In the genomic region with DNA sequence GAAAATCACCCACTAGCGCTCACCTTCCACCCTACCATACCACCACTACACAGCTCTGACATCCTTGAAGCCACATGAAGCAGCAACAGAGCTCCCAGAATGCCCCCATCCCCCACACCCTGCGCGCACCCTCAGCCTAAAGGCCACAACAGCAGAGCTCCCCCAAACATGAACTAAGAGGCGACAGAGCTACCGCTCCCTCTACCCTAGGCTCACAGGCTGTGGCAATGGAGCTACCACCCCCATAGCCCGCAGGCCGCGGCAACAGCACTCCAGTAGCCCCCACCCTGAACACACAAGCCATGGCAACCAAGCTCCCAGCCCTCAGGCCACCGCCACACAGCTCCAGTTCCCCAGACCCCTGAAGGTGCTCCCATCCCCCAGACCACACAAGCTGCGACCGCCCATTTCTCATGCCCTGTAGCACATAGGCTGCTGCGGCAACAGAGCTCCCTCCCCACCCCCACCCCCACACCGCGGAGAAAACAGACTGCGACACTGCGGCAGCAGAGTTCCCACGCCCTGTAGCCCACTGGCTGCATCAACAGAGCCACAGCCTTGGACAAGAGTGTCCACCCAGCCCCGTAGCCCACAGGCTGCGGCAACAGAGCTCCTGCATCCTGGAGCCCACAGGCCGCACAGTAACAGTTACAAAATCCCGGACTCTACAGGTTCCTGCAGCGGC, we compare ENCODE assay signal across 9 mouse cellular contexts. TPM values are rescaled to one million over a fixed set of nuclear protein-coding genes. Genes with fewer than 3 reads are reported as not detected.
A peak's percentile ranks its signal among the peaks of the same experiment; 100 is the strongest.
DNase-seq lines count a peak whose midpoint lies in the region; ATAC-seq lines count a peak whose summit lies in the region.
"Had no signal": no experiment of that assay in that cellular context is flagged by ENCODE, and none has a peak within 500 bp of the region (broad histone marks: within the 10 kb centered on the region; RNA-seq: fewer than 3 reads in every experiment).

No protein-coding gene starts in this region.

- 42% methylated on average over 22 of the region's 22 CpGs for WGBS in forebrain, embryonic 16.5 days
- WGBS in hindbrain, embryonic 15.5 days = 43% methylated on average over 22 of the region's 22 CpGs
- 53% methylated on average over 22 of the region's 22 CpGs for WGBS in stomach, embryonic 14.5 days

- H3K4me3 ChIP-seq in forebrain, embryonic 16.5 days (replicated peaks; ENCODE audit: low read length) = peak overlapping the region; percentile 48
- H3K4me3 ChIP-seq in hindbrain, embryonic 15.5 days = peak overlapping the region; percentile 68
- peak overlapping the region; percentile 47 for H3K4me3 ChIP-seq in stomach, embryonic 14.5 days (ENCODE audit: low read depth, low read length)

- ATAC-seq in forebrain, embryonic 16.5 days = peak; percentile 83
- peak; percentile 81 for ATAC-seq in hindbrain, embryonic 15.5 days (ENCODE audit: low FRiP score, low read depth)
- ATAC-seq in stomach, embryonic 14.5 days (ENCODE audit: insufficient number of reproducible peaks, insufficient read depth, low FRiP score, low read depth) = peak; percentile 76

- H3K36me3 ChIP-seq in forebrain, embryonic 16.5 days (ENCODE audit: control insufficient read depth, insufficient read depth) = no peaks in the 10 kb centered on the region
- no peaks in the 10 kb centered on the region for H3K36me3 ChIP-seq in hindbrain, embryonic 15.5 days
- no peaks in the 10 kb centered on the region for H3K36me3 ChIP-seq in stomach, embryonic 14.5 days (ENCODE audit: control insufficient read depth, insufficient read depth, low read length)

- no peaks in the 10 kb centered on the region for H3K9me3 ChIP-seq in forebrain, embryonic 16.5 days (ENCODE audit: control insufficient read depth, low read length)
- H3K9me3 ChIP-seq in hindbrain, embryonic 15.5 days = 0 out of 2 replicates have a peak, but pooled peaks cover 4% of the 10 kb centered on the region
- peaks cover 18% of the 10 kb centered on the region for H3K9me3 ChIP-seq in stomach, embryonic 14.5 days (ENCODE audit: control insufficient read depth, low read depth, low read length)

- H3K4me1 ChIP-seq in forebrain, embryonic 16.5 days (replicated peaks; ENCODE audit: control insufficient read depth, insufficient read depth, low read length) = no peaks in the 10 kb centered on the region
- H3K4me1 ChIP-seq in hindbrain, embryonic 15.5 days (replicated peaks) = no peaks in the 10 kb centered on the region
- H3K4me1 ChIP-seq in stomach, embryonic 14.5 days (ENCODE audit: control insufficient read depth, insufficient read depth, low read length) = no peaks in the 10 kb centered on the region

- H3K27me3 ChIP-seq in forebrain, embryonic 16.5 days (replicated peaks; ENCODE audit: control insufficient read depth, insufficient read depth, low read length) = no peaks in the 10 kb centered on the region
- H3K27me3 ChIP-seq in hindbrain, embryonic 15.5 days = no peaks in the 10 kb centered on the region
- no peaks in the 10 kb centered on the region for H3K27me3 ChIP-seq in stomach, embryonic 14.5 days (ENCODE audit: control insufficient read depth, insufficient read depth, low read length)

- DNase-seq in gastrocnemius, postnatal 10 days = peak; percentile 8
- no peak for DNase-seq in gastrocnemius, postnatal 25 days
- peak; percentile 66 for DNase-seq in cerebellum, adult 11-12 months
- DNase-seq in left cerebral cortex, adult 18-20 months (ENCODE audit: low spot score in 2 of 2) = peak; percentile 15 to 34
- DNase-seq in lung, postnatal 36 days = peak; percentile 1

- H3K4me2 ChIP-seq in forebrain, embryonic 16.5 days (ENCODE audit: low read length) = peak overlapping the region; percentile 41
- peak overlapping the region; percentile 43 for H3K4me2 ChIP-seq in hindbrain, embryonic 15.5 days
- H3K4me2 ChIP-seq in stomach, embryonic 14.5 days (replicated peaks; ENCODE audit: low read depth, low read length) = peak overlapping the region; percentile 47

- H3K9ac ChIP-seq in forebrain, embryonic 16.5 days (replicated peaks; ENCODE audit: low read depth, low read length) = peak overlapping the region; percentile 62
- H3K9ac ChIP-seq in hindbrain, embryonic 15.5 days = peak overlapping the region; percentile 76
- H3K9ac ChIP-seq in stomach, embryonic 14.5 days (replicated peaks; ENCODE audit: low read depth, low read length) = peak overlapping the region; percentile 50; the same call in 1 of the 2 replicates

- H3K27ac ChIP-seq in forebrain, embryonic 16.5 days (ENCODE audit: low read length) = peak overlapping the region; percentile 76
- H3K27ac ChIP-seq in hindbrain, embryonic 15.5 days (replicated peaks) = peak overlapping the region; percentile 90
- no peak overlapping the region; the same call in 1 of the 2 replicates for H3K27ac ChIP-seq in stomach, embryonic 14.5 days (ENCODE audit: low read length)

RNA-seq across cellular contexts. Expression of a gene that starts 0.8 kb away (rescaled TPM):
- 10 to 100 TPM; 46.2 to 52.3 TPM for total RNA-seq in gastrocnemius, postnatal 10 days (2021)
- total RNA-seq in gastrocnemius, postnatal 25 days (2021) = 100 to 1,000 TPM; 125 to 129 TPM
- 368 and 455 TPM in 2 replicates for polyA plus RNA-seq in forebrain, embryonic 16.5 days (2015; fragmentation: Nextera tagmentation; extraction: Ambion mirVana)
- 702 and 703 TPM in 2 replicates for polyA plus RNA-seq in hindbrain, embryonic 15.5 days (2015; fragmentation: Nextera tagmentation; extraction: Ambion mirVana)
- 1,000 to 10,000 TPM; 2,412 to 2,422 TPM for total RNA-seq in left cerebral cortex, adult 18-20 months (2021)
- 39.5 and 44.0 TPM in 2 replicates for polyA plus RNA-seq in stomach, embryonic 14.5 days (2014; fragmentation: Nextera tagmentation; extraction: Ambion mirVana)
- total RNA-seq: neutrophil, adult 5-6 weeks had no signal

RNA-seq across cellular contexts. Expression of a gene that starts 0.8 kb away (rescaled TPM):
- total RNA-seq in gastrocnemius, postnatal 10 days (2021) = 1 to 10 TPM; 1.5 to 1.9 TPM
- 1 to 10 TPM; 1.2 to 2.5 TPM for total RNA-seq in gastrocnemius, postnatal 25 days (2021)
- polyA plus RNA-seq in forebrain, embryonic 16.5 days (2015; fragmentation: Nextera tagmentation; extraction: Ambion mirVana) = 2.3 and 2.5 TPM in 2 replicates
- polyA plus RNA-seq in hindbrain, embryonic 15.5 days (2015; fragmentation: Nextera tagmentation; extraction: Ambion mirVana) = 3.0 and 3.6 TPM in 2 replicates
- 10 to 100 TPM; 58.2 to 66.5 TPM for total RNA-seq in left cerebral cortex, adult 18-20 months (2021)
- 1.4 and 1.8 TPM in 2 replicates for polyA plus RNA-seq in stomach, embryonic 14.5 days (2014; fragmentation: Nextera tagmentation; extraction: Ambion mirVana)

Comparison
In these comparisons a context has a peak if more than half of its experiments do, and no peak if none do; other contexts are left out.
1. RNA of a gene that starts 0.8 kb away (total RNA-seq): 2,412 to 2,422 TPM in left cerebral cortex, adult 18-20 months; 125 to 129 TPM in gastrocnemius, postnatal 25 days and 46.2 to 52.3 TPM in gastrocnemius, postnatal 10 days; every median in the first group is over 10 times any median in the second.
2. RNA of a gene that starts 0.8 kb away (total RNA-seq): 58.2 to 66.5 TPM in left cerebral cortex, adult 18-20 months; 1.2 to 2.5 TPM in gastrocnemius, postnatal 25 days and 1.5 to 1.9 TPM in gastrocnemius, postnatal 10 days; every median in the first group is over 10 times any median in the second.
3. Peak in every context shown above with its lines, with median percentiles within 50 percentile points of each other: ATAC-seq, H3K4me2 ChIP-seq, H3K4me3 ChIP-seq and H3K9ac ChIP-seq.